Mouse (Mus musculus): ENCODE data around the gene Ostc. TPM values are rescaled to one million over a fixed set of nuclear protein-coding genes. Genes with fewer than 3 reads are reported as not detected.

The Ostc gene
- polyA plus RNA-seq, 1 experiment from 2014 or later = 200 TPM

DNA sequence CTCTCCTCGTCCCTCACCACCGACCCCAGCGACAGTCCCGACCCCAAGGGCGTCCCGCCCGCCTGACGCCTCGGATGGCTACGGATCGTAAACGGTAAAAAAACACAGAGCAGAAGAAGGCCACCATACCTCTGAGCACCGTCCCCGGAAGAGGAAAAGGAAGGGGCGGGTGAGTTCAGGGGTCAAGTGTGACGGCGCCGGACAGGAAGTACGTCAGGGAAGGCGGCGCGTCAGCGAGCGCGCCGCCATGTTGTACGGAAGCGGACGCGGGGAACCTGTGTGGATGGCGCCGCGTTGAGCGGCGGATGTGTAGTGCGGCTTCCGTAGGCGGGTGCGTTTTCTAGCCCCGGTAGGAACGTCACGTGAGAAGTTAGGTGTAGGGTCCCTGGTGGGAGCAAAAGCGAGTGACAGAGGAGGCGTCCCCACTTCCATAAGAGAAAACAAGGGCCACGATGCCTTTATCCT, 21.0 kb upstream of the Ostc start, which contains the start of gene Rpl34:
TSS of gene Rpl34 (minus strand) at position 210 of the 465 bp plus-strand sequence.
- Histone ChIP-seq H3K4me1 (ENCODE audit: control insufficient read depth, insufficient read depth, low read length) (peaks cover 15% of the 10 kb centered on the region), H3K4me3 (ENCODE audit: low read depth, low read length) (peak within 1 kb of the TSS; percentile 97)

DNA sequence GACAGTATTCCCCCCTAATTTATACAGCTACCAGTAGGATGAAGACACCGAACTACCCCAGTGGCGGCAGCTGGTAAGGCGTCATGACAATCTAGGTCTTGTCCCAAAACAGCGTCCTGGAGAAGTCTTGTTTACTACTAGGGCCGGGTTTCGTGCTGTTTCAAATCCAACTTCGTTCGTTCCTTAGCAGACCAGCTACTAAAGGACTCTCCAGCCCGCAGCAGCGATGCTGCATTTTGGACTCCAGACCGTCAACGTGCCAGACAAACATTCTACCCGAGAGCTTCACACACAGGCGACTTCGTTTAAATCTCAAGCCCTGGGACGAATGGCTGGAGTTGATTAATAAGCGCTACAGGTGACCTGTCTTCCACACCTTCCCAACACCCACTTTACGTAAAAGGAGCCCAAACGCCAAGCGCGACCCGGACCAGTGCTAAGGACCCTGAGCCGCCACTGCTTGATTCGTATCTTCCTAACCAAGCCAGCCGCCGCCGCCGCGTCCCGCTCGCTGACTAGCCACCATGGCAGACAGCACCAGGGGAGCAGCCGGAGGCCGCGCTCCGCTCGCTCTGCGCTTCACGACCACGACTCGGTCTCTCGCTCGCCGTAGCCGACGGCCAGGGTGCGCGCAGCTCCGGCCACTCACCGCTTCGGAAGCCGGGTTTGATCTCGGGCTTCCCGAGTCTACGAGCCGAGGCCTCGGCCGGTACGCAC, 20.4 kb upstream of the Ostc start:
- ATAC-seq = peak; percentile 15
- under 1% methylated on average over 58 of the region's 58 CpGs for WGBS

More for the DNA sequence above, 21.0 kb upstream of the Ostc start, which contains the start of gene Rpl34:
- no peaks in the 10 kb centered on the region for H3K9me3 ChIP-seq (replicated peaks; ENCODE audit: control insufficient read depth, low read length, poor library complexity, severe bottlenecking)
- peaks cover 16% of the 10 kb centered on the region for H3K36me3 ChIP-seq (ENCODE audit: control insufficient read depth, insufficient read depth, low read length)
- peak within 1 kb of the TSS; percentile 85 for H3K4me2 ChIP-seq (ENCODE audit: low read length)
- ATAC-seq = peak; percentile 99
- H3K27ac ChIP-seq (ENCODE audit: low read length) = peak within 1 kb of the TSS; percentile 92
- H3K9ac ChIP-seq (ENCODE audit: low read depth, low read length) = peak within 1 kb of the TSS; percentile 97
- no peaks in the 10 kb centered on the region for H3K27me3 ChIP-seq (ENCODE audit: control insufficient read depth, insufficient read depth, low read depth, low read length)
- WGBS = under 1% methylated on average over 45 of the region's 45 CpGs

DNA sequence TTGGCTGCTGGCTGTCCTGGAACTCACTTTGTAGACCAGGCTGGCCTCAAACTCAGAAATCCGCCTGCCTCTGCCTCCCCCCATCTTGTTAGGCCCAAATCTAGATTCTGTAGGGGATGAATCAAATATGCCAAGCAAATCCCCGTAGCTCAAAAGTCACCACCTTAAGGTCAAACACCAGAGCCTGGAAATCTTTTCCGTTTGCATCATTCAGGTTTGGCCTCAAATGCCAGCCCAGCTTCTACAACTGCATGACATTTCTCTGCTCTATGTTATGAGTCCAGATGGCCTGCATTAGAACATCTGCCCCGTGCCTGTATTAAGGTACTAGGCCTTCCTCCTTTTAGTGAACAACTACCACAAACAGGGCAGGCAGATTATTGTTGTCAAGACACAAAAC, 18.4 kb upstream of the Ostc start:
- no peak overlapping the region for H3K4me3 ChIP-seq (ENCODE audit: low read depth, low read length)
- WGBS = 86% methylated on average over 4 of the region's 4 CpGs
- H3K27me3 ChIP-seq (ENCODE audit: control insufficient read depth, insufficient read depth, low read depth, low read length) = no peaks in the 10 kb centered on the region
- H3K4me2 ChIP-seq (ENCODE audit: low read length) = no peak overlapping the region
- H3K27ac ChIP-seq (ENCODE audit: low read length) = no peak overlapping the region
- H3K36me3 ChIP-seq (ENCODE audit: control insufficient read depth, insufficient read depth, low read length) = peaks cover 19% of the 10 kb centered on the region
- no peak overlapping the region for H3K9ac ChIP-seq (ENCODE audit: low read depth, low read length)
- peaks cover 15% of the 10 kb centered on the region for H3K4me1 ChIP-seq (ENCODE audit: control insufficient read depth, insufficient read depth, low read length)
- ATAC-seq = no peak
- no peaks in the 10 kb centered on the region for H3K9me3 ChIP-seq (replicated peaks; ENCODE audit: control insufficient read depth, low read length, poor library complexity, severe bottlenecking)

More for the DNA sequence above, 20.4 kb upstream of the Ostc start:
- H3K4me2 ChIP-seq (ENCODE audit: low read length) = peak overlapping the region; percentile 85
- no peaks in the 10 kb centered on the region for H3K27me3 ChIP-seq (ENCODE audit: control insufficient read depth, insufficient read depth, low read depth, low read length)
- H3K9me3 ChIP-seq (replicated peaks; ENCODE audit: control insufficient read depth, low read length, poor library complexity, severe bottlenecking) = no peaks in the 10 kb centered on the region
- H3K27ac ChIP-seq (ENCODE audit: low read length) = peak overlapping the region; percentile 92
- peaks cover 19% of the 10 kb centered on the region for H3K36me3 ChIP-seq (ENCODE audit: control insufficient read depth, insufficient read depth, low read length)
- peaks cover 15% of the 10 kb centered on the region for H3K4me1 ChIP-seq (ENCODE audit: control insufficient read depth, insufficient read depth, low read length)
- H3K9ac ChIP-seq (ENCODE audit: low read depth, low read length) = peak overlapping the region; percentile 97
- peak overlapping the region; percentile 97 for H3K4me3 ChIP-seq (ENCODE audit: low read depth, low read length)

DNA sequence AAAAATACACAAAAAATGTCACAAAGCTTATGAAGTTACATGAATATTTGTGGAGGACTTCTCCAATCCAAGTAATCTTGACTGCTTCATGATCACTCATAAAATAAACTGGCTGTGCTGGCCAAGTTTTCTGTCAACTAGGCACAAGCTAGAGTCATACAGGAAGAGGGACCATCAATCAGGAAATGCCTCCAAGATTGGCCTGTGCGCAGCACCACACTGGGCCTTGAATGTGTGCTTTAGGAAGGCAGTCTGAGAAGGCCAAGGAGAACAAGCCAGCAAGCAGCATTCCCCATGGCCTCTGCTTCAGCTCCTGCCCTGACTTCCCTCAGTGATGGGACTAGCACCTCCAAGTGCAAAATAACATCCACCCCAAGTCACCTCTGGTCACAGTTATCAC, 17.8 kb upstream of the Ostc start:
- Histone ChIP-seq H3K9me3 (replicated peaks; ENCODE audit: control insufficient read depth, low read length, poor library complexity, severe bottlenecking) (no peaks in the 10 kb centered on the region), H3K36me3 (ENCODE audit: control insufficient read depth, insufficient read depth, low read length) (peaks cover 19% of the 10 kb centered on the region), H3K4me2 (ENCODE audit: low read length) (no peak overlapping the region), H3K4me1 (ENCODE audit: control insufficient read depth, insufficient read depth, low read length) (peaks cover 15% of the 10 kb centered on the region), H3K9ac (ENCODE audit: low read depth, low read length) (no peak overlapping the region), H3K27me3 (ENCODE audit: control insufficient read depth, insufficient read depth, low read depth, low read length) (no peaks in the 10 kb centered on the region), H3K27ac (ENCODE audit: low read length) (no peak overlapping the region), H3K4me3 (ENCODE audit: low read depth, low read length) (no peak overlapping the region)
- ATAC-seq = no peak
- 96% methylated on average over 1 of the region's 1 CpGs for WGBS

DNA sequence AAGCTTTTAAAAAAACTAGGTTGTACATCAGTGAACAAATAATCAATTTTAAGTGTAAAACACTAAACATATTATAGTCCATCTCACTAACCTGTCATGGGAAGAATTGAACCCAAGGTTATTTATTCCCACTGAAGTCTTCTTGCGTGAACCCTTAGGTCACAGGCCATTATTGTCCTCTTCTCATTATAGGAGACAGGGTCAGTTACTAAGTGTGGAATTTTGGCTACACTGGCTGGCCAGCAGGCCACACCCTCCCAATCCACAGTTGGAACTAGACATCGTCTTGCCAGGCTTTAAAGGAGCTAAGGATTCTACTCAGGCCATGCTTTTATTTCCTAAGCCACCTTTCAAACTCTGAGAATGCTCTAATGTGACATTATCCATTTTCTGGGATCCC, 16.5 kb upstream of the Ostc start:
- H3K4me2 ChIP-seq (ENCODE audit: low read length) = no peak overlapping the region
- WGBS = 72% methylated on average over 2 of the region's 2 CpGs
- H3K4me3 ChIP-seq (ENCODE audit: low read depth, low read length) = no peak overlapping the region
- no peak overlapping the region for H3K9ac ChIP-seq (ENCODE audit: low read depth, low read length)
- no peaks in the 10 kb centered on the region for H3K27me3 ChIP-seq (ENCODE audit: control insufficient read depth, insufficient read depth, low read depth, low read length)
- H3K36me3 ChIP-seq (ENCODE audit: control insufficient read depth, insufficient read depth, low read length) = peaks cover 19% of the 10 kb centered on the region
- peaks cover 11% of the 10 kb centered on the region for H3K4me1 ChIP-seq (ENCODE audit: control insufficient read depth, insufficient read depth, low read length)
- H3K27ac ChIP-seq (ENCODE audit: low read length) = no peak overlapping the region
- no peaks in the 10 kb centered on the region for H3K9me3 ChIP-seq (replicated peaks; ENCODE audit: control insufficient read depth, low read length, poor library complexity, severe bottlenecking)
- no peak for ATAC-seq

DNA sequence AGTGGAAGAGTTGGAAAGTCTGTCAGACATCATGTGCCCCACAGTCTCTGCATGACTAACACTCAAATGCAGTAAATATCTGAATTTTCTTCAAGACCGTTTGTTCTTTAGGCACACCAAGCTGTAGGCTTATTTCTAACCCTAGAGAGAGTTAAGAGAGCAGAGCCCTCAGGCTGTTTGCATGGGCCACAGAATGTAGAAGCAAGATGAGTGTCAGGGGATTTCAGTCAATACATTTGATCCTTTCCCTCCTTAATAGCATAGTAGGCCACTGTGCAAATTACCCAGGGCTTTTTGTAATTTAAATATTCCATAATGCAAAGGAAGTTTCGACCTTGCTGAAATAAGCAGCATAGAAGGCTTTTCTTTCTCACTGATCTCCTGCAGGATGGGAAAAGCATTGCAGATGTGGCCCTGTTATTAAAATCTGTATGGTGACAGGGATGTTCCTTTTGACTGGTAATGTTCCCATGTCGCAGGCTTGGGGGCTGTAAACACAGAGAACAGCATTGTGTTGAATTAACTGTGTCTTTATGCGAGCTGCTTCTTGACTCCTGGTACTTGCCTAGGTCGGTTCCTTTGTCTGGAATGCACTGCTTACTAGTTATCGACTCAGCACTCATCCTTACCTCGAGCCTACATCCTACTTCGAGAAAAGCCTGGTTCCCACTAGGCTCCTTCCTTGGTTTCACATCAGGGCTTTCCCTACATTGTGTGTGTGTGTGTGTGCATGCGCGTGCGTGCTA, 13.7 kb upstream of the Ostc start:
- peak overlapping the region; percentile 13; the same call in 1 of the 2 replicates for H3K27ac ChIP-seq (ENCODE audit: low read length)
- no peaks in the 10 kb centered on the region for H3K9me3 ChIP-seq (replicated peaks; ENCODE audit: control insufficient read depth, low read length, poor library complexity, severe bottlenecking)
- H3K4me2 ChIP-seq (ENCODE audit: low read length) = no peak overlapping the region
- H3K9ac ChIP-seq (ENCODE audit: low read depth, low read length) = no peak overlapping the region
- H3K27me3 ChIP-seq (ENCODE audit: control insufficient read depth, insufficient read depth, low read depth, low read length) = no peaks in the 10 kb centered on the region
- no peak overlapping the region for H3K4me3 ChIP-seq (ENCODE audit: low read depth, low read length)
- ATAC-seq = no peak
- peaks cover 12% of the 10 kb centered on the region; the same call in 1 of the 2 replicates for H3K36me3 ChIP-seq (ENCODE audit: control insufficient read depth, insufficient read depth, low read length)
- no peaks in the 10 kb centered on the region for H3K4me1 ChIP-seq (ENCODE audit: control insufficient read depth, insufficient read depth, low read length)
- 71% methylated on average over 11 of the region's 11 CpGs for WGBS

DNA sequence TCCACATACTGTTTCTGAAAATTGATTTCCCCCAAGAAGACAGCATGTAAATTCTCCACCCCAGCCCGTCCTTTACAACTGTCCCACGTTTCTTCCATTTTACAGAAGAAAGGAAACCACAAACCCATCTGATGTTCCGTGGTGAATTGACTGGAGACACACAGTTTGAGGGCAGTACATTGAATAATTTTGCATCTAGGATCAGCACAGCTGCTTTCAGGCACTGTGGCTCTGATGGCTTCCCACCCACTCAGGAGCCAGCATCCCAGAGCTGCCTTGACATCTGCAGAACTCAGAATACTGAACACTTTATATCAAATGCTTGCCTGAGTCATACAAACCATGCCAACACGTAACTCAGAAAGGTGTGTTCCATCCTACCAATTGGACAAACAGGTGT, 11.0 kb upstream of the Ostc start:
- Histone ChIP-seq H3K27me3 (ENCODE audit: control insufficient read depth, insufficient read depth, low read depth, low read length) (no peaks in the 10 kb centered on the region), H3K9ac (ENCODE audit: low read depth, low read length) (no peak overlapping the region), H3K27ac (ENCODE audit: low read length) (no peak overlapping the region), H3K9me3 (replicated peaks; ENCODE audit: control insufficient read depth, low read length, poor library complexity, severe bottlenecking) (no peaks in the 10 kb centered on the region), H3K4me1 (ENCODE audit: control insufficient read depth, insufficient read depth, low read length) (no peaks in the 10 kb centered on the region), H3K36me3 (ENCODE audit: control insufficient read depth, insufficient read depth, low read length) (peaks cover 3% of the 10 kb centered on the region; the same call in 1 of the 2 replicates), H3K4me2 (ENCODE audit: low read length) (no peak overlapping the region), H3K4me3 (ENCODE audit: low read depth, low read length) (no peak overlapping the region)
- no peak for ATAC-seq
- WGBS = 90% methylated on average over 4 of the region's 4 CpGs

DNA sequence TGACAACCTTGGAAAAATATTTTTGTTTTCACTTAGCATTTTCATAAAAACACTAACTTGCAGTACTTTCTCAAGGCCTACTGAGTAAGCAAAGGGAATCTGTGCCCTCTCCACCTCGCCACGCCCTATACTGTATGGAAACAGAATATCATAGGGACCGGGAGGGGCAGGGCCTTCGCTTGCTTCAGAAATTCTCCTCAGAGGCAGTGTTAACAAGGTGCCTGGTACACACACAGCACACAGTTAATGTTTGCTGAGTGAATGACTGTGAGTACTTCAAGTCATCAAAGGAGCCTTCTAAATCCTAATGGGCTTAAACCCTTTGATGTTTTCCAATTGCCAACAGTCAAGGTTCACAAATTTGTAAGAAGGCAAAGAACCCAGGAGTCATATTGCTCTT, 9.6 kb upstream of the Ostc start:
- ATAC-seq = no peak
- no peaks in the 10 kb centered on the region for H3K36me3 ChIP-seq (ENCODE audit: control insufficient read depth, insufficient read depth, low read length)

DNA sequence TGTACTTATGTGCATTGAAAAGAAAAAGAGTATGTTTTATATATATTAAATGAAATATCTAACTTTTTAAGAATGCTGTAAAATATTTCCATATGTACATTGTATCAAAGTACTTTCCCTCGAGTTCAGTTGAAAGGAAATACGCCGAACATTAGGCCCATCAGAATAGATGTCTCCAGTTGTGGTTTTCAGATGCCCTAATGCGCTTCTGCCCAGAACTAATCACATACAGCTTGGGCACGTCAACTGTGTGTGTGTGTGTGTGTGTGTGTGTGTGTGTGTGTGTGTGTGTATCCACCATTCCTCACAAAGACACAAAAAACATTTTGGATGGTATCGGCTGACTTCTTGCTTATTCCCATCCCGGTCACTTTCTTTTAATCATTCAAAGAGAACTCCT, 7.3 kb upstream of the Ostc start:
- Histone ChIP-seq H3K36me3 (ENCODE audit: control insufficient read depth, insufficient read depth, low read length) (no peaks in the 10 kb centered on the region), H3K9ac (ENCODE audit: low read depth, low read length) (no peak overlapping the region), H3K27me3 (ENCODE audit: control insufficient read depth, insufficient read depth, low read depth, low read length) (no peaks in the 10 kb centered on the region), H3K4me1 (ENCODE audit: control insufficient read depth, insufficient read depth, low read length) (no peaks in the 10 kb centered on the region), H3K4me3 (ENCODE audit: low read depth, low read length) (no peak overlapping the region), H3K27ac (ENCODE audit: low read length) (no peak overlapping the region), H3K4me2 (ENCODE audit: low read length) (no peak overlapping the region), H3K9me3 (replicated peaks; ENCODE audit: control insufficient read depth, low read length, poor library complexity, severe bottlenecking) (no peaks in the 10 kb centered on the region)
- no peak for ATAC-seq
- 82% methylated on average over 7 of the region's 7 CpGs for WGBS

More for the DNA sequence above, 9.6 kb upstream of the Ostc start:
- H3K9me3 ChIP-seq (replicated peaks; ENCODE audit: control insufficient read depth, low read length, poor library complexity, severe bottlenecking) = no peaks in the 10 kb centered on the region
- no peaks in the 10 kb centered on the region for H3K4me1 ChIP-seq (ENCODE audit: control insufficient read depth, insufficient read depth, low read length)
- H3K9ac ChIP-seq (ENCODE audit: low read depth, low read length) = no peak overlapping the region
- no peak overlapping the region for H3K4me2 ChIP-seq (ENCODE audit: low read length)
- no peak overlapping the region for H3K4me3 ChIP-seq (ENCODE audit: low read depth, low read length)
- WGBS = 89% methylated on average over 4 of the region's 4 CpGs
- H3K27ac ChIP-seq (ENCODE audit: low read length) = no peak overlapping the region
- no peaks in the 10 kb centered on the region for H3K27me3 ChIP-seq (ENCODE audit: control insufficient read depth, insufficient read depth, low read depth, low read length)
